Mouse (Mus musculus) intestine, embryonic 15.5 days (tissue): ENCODE data around the gene Mad2l1bp. TPM values are rescaled to one million over a fixed set of nuclear protein-coding genes. Genes with fewer than 3 reads are reported as not detected.

Experiments used
- ATAC-seq: fragments of 200-750 bp; cut with Nextera tagmentation; 2 replicates; pipeline ENCODE4 v1.8.0; 2017; ENCODE audit warnings: moderate TSS enrichment, moderate library complexity
- H3K27ac ChIP-seq: fragments of 300-500 bp; sonication (generic); 2 replicates; pipeline ENCODE4 v1.5.1; 2015; ENCODE audit warnings: mild to moderate bottlenecking, inconsistent platforms
- H3K27me3 ChIP-seq: fragments of 300-500 bp; sonication (generic); replicated peaks from 2 replicates; pipeline ENCODE4 v1.6.1; 2015; ENCODE audit warnings: inconsistent platforms
- H3K36me3 ChIP-seq: fragments of 300-500 bp; sonication (generic); 2 replicates; pipeline ENCODE4 v1.6.1; 2015; ENCODE audit warnings: inconsistent platforms
- H3K4me1 ChIP-seq: fragments of 300-500 bp; sonication (generic); replicated peaks from 2 replicates; pipeline ENCODE4 v1.6.1; 2015; ENCODE audit warnings: inconsistent platforms
- H3K4me2 ChIP-seq: fragments of 300-500 bp; sonication (generic); replicated peaks from 2 replicates; pipeline ENCODE4 v1.6.1; 2015; ENCODE audit warnings: mild to moderate bottlenecking, inconsistent platforms
- H3K4me3 ChIP-seq: fragments of 300-500 bp; sonication (generic); replicated peaks from 2 replicates; pipeline ENCODE4 v1.5.1; 2015; ENCODE audit warnings: inconsistent platforms
- H3K9ac ChIP-seq: fragments of 300-500 bp; sonication (generic); 2 replicates; pipeline ENCODE4 v1.6.1; 2015; ENCODE audit warnings: inconsistent platforms
- H3K9me3 ChIP-seq: fragments of 300-500 bp; sonication (generic); 2 replicates; pipeline ENCODE4 v1.6.1; 2016; ENCODE audit warnings: inconsistent platforms
- WGBS: fragments of 180-500 bp; shearing (Covaris S2); methylation state at CpG from one replicate; pipeline ENCODE4 v1.1.7; 2015; 5-methylcytosine and 5-hydroxymethylcytosine counted together
- polyA plus RNA-seq: library from polyadenylated mRNA; unstranded; fragments of >200 nt; fragmentation: Nextera tagmentation; extraction: Ambion mirVana; gene quantifications from 2 replicates; pipeline ENCODE4 v1.2.1, GENCODE M21; 2015

Mad2l1bp gene
- 33.8 and 36.3 TPM in 2 replicates for polyA plus RNA-seq

DNA sequence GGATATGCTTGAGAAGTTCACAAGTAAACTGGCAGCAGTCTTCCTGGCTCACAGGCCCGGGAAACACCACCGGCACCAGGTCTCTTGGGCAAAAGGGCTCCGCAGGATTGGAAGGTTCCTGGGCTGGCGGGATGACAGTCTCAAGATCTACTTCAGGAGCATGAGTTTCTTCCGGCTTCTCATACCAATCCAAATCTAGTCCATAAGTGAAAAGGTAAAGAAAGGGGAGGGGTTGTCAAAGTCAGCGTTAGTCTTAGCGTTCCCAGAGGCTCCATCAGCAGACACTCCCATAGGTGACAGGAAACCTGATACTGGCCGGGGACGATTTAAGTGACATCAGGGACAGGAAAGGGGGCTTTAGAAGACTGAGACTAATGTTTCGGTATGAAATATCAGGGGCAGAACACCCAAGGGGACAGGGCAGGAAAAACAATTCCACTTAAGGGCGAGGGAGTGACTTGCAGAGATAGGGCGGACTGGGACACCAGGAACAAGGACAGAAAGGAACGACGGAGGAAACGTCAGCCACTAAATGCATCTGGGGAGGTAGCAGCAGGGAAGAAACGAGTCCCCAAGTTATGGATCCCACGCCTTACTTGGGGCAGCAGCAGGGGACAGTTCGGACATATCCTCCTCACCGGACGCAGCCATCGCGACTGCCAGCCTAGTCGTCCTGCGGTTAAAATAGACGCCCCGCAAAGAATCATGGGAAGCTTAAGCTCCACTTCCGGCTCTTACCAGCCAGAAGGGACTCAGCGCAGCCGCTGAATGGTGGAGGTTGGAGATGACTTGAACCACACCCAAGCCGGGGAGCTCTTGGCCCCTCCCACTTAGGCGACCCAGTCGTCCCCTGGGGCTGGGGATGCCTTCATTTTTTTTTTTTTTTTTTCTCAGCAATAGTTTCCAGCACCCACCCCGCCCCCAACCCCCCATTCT is at the start of gene Mad2l1bp:
Gene Mad2l1bp (minus strand): TSS at position 707 of the 936 bp plus-strand sequence.
- H3K27me3 ChIP-seq = no peaks in the 10 kb centered on the region
- H3K9me3 ChIP-seq = no peaks in the 10 kb centered on the region
- peak within 1 kb of the TSS; percentile 69 for H3K9ac ChIP-seq
- peak within 1 kb of the TSS; percentile 62 for H3K27ac ChIP-seq
- peaks cover 12% of the 10 kb centered on the region for H3K4me1 ChIP-seq
- peaks cover under 1% of the 10 kb centered on the region; the same call in 1 of the 2 replicates for H3K36me3 ChIP-seq
- H3K4me2 ChIP-seq = peak within 1 kb of the TSS; percentile 87
- 4% methylated on average over 33 of the region's 33 CpGs for WGBS
- ATAC-seq = peak; percentile 94
- H3K4me3 ChIP-seq = peak within 1 kb of the TSS; percentile 67

DNA sequence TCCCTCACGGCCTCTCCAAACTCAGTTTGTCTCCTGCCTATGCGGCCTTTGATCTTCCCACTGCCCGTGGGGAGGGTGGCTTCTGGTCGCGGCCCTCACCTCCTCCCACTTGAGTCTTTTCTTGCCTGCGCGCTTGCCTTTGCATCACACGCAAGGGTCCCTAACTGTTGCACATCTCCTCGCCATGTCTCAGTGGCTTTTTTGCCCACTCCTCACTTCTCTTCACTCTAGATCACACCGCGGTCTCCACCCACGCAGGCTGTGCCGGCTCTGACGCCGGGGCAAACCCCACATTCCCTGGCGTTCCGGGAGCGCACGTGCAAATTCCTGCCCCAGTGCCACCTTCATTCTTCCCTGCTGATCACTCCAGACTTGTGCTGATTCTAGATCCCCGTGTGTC is 49.7 kb upstream of the Mad2l1bp start:
- Histone ChIP-seq H3K9ac (peak overlapping the region; percentile 82), H3K9me3 (no peaks in the 10 kb centered on the region), H3K27ac (peak overlapping the region; percentile 91), H3K4me2 (peak overlapping the region; percentile 81), H3K27me3 (no peaks in the 10 kb centered on the region), H3K4me3 (peak overlapping the region; percentile 84), H3K36me3 (peaks cover 14% of the 10 kb centered on the region; the same call in 1 of the 2 replicates), H3K4me1 (peaks cover 8% of the 10 kb centered on the region; the same call in 1 of the 2 replicates)
- peak; percentile 28 for ATAC-seq
- WGBS = under 1% methylated on average over 20 of the region's 20 CpGs

DNA sequence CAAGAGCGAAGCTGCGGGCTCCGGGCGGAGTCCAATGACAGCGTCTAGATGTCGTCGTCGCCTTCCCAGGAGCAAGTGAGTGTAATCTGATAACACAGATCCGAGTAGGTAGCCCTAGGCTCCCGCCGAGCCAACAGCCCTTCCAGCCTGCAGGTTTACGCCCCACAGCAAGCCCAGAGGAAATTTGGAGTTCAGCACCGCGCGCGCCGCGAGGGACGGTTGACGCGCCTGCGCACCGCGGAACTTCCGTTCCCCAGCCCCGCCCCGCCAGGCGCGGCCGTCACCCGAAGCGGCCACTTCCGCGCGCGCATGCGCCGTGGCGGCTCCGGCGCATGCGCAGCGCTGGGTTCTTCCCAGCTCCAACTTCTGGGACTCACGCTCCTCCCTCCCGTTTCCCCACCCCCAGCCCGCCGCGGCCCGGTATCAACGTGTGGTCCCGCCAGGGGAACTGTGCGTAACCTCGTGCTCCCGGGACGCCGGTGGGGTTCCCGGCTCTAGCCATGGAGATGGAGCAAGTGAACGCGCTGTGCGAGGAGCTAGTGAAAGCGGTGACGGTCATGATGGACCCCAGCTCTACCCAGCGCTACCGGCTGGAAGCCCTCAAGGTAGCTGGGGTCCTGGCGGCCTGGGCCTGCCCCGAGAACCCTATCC is 49.2 kb upstream of the Mad2l1bp start, which contains the start of the genes Polh and Xpo5:
Gene Polh (minus strand): TSS at position 225 of the 651 bp plus-strand sequence.
Gene Xpo5 (plus strand): TSS at position 362 of the 651 bp plus-strand sequence.
- Histone ChIP-seq H3K27ac (peak within 1 kb of the TSS; percentile 91), H3K4me1 (peaks cover 8% of the 10 kb centered on the region; the same call in 1 of the 2 replicates), H3K9ac (peak within 1 kb of the TSS; percentile 82), H3K4me2 (peak within 1 kb of the TSS; percentile 81), H3K9me3 (no peaks in the 10 kb centered on the region), H3K4me3 (peak within 1 kb of the TSS; percentile 84), H3K36me3 (peaks cover 9% of the 10 kb centered on the region; the same call in 1 of the 2 replicates), H3K27me3 (no peaks in the 10 kb centered on the region)
- peak; percentile 97 for ATAC-seq
- under 1% methylated on average over 66 of the region's 66 CpGs for WGBS

- H3K4me2 ChIP-seq = peak overlapping the region; percentile 80
- no peak overlapping the region for H3K27ac ChIP-seq
- H3K4me3 ChIP-seq = peak overlapping the region; percentile 84
- no peak for ATAC-seq
- peaks cover 11% of the 10 kb centered on the region; the same call in 1 of the 2 replicates for H3K36me3 ChIP-seq
- H3K4me1 ChIP-seq = peaks cover 8% of the 10 kb centered on the region; the same call in 1 of the 2 replicates
- WGBS = 44% methylated on average over 6 of the region's 6 CpGs
- no peaks in the 10 kb centered on the region for H3K27me3 ChIP-seq
- no peaks in the 10 kb centered on the region for H3K9me3 ChIP-seq
- H3K9ac ChIP-seq = no peak overlapping the region
Observed at GRCm38 (mm10) chr17:46201151-46201550, 47.8 kb upstream of the Mad2l1bp start.

- Histone ChIP-seq H3K27ac (no peak overlapping the region), H3K4me1 (no peaks in the 10 kb centered on the region), H3K4me3 (no peak overlapping the region), H3K4me2 (no peak overlapping the region), H3K36me3 (peaks cover 40% of the 10 kb centered on the region), H3K9ac (no peak overlapping the region), H3K9me3 (no peaks in the 10 kb centered on the region), H3K27me3 (no peaks in the 10 kb centered on the region)
- no peak for ATAC-seq
- 93% methylated on average over 2 of the region's 2 CpGs for WGBS
Observed at GRCm38 (mm10) chr17:46188829-46189228, 35.5 kb upstream of the Mad2l1bp start.

- 88% methylated on average over 4 of the region's 4 CpGs for WGBS
Observed at GRCm38 (mm10) chr17:46182273-46182672, 28.9 kb upstream of the Mad2l1bp start.

GRCm38 (mm10) chr17:46170538-46170937 is 17.2 kb upstream of the Mad2l1bp start:
- no peak for ATAC-seq
- Histone ChIP-seq H3K9ac (no peak overlapping the region), H3K9me3 (no peaks in the 10 kb centered on the region), H3K36me3 (peaks cover 49% of the 10 kb centered on the region), H3K27me3 (no peaks in the 10 kb centered on the region), H3K4me1 (no peaks in the 10 kb centered on the region), H3K4me2 (no peak overlapping the region), H3K4me3 (no peak overlapping the region), H3K27ac (no peak overlapping the region)
- 68% methylated on average over 3 of the region's 3 CpGs for WGBS

More at GRCm38 (mm10) chr17:46182273-46182672, 28.9 kb upstream of the Mad2l1bp start:
- Histone ChIP-seq H3K4me3 (no peak overlapping the region), H3K9me3 (no peaks in the 10 kb centered on the region), H3K27me3 (no peaks in the 10 kb centered on the region), H3K27ac (no peak overlapping the region), H3K9ac (no peak overlapping the region), H3K4me1 (no peaks in the 10 kb centered on the region), H3K4me2 (no peak overlapping the region), H3K36me3 (peaks cover 34% of the 10 kb centered on the region)
- no peak for ATAC-seq

- Histone ChIP-seq H3K9me3 (no peaks in the 10 kb centered on the region), H3K4me2 (no peak overlapping the region), H3K27me3 (no peaks in the 10 kb centered on the region), H3K4me1 (no peaks in the 10 kb centered on the region), H3K9ac (no peak overlapping the region), H3K4me3 (no peak overlapping the region), H3K36me3 (peaks cover 62% of the 10 kb centered on the region), H3K27ac (no peak overlapping the region)
- ATAC-seq = no peak
- 93% methylated on average over 5 of the region's 5 CpGs for WGBS
Observed at GRCm38 (mm10) chr17:46168768-46169167, 15.4 kb upstream of the Mad2l1bp start.

- H3K27me3 ChIP-seq = no peaks in the 10 kb centered on the region
- H3K4me3 ChIP-seq = no peak overlapping the region
- 0 out of 2 replicates have a peak, but pooled peaks have one; percentile 20 for ATAC-seq
- 44% methylated on average over 5 of the region's 5 CpGs for WGBS
- H3K36me3 ChIP-seq = peaks cover 62% of the 10 kb centered on the region
- no peak overlapping the region for H3K4me2 ChIP-seq
- no peaks in the 10 kb centered on the region for H3K9me3 ChIP-seq
- no peak overlapping the region for H3K9ac ChIP-seq
- H3K27ac ChIP-seq = no peak overlapping the region
- H3K4me1 ChIP-seq = 0 out of 2 replicates have a peak, but pooled peaks cover 1% of the 10 kb centered on the region
Observed at GRCm38 (mm10) chr17:46168318-46168717, 15.0 kb upstream of the Mad2l1bp start.

- peaks cover 55% of the 10 kb centered on the region for H3K36me3 ChIP-seq
Observed at GRCm38 (mm10) chr17:46167014-46167413, 13.7 kb upstream of the Mad2l1bp start.

GRCm38 (mm10) chr17:46166270-46166669 is 12.9 kb upstream of the Mad2l1bp start:
- H3K27ac ChIP-seq = no peak overlapping the region
- no peaks in the 10 kb centered on the region for H3K27me3 ChIP-seq
- ATAC-seq = no peak
- H3K9me3 ChIP-seq = no peaks in the 10 kb centered on the region
- H3K4me1 ChIP-seq = peaks cover 20% of the 10 kb centered on the region
- no peak overlapping the region for H3K4me3 ChIP-seq
- no peak overlapping the region for H3K4me2 ChIP-seq
- no peak overlapping the region for H3K9ac ChIP-seq
- H3K36me3 ChIP-seq = peaks cover 55% of the 10 kb centered on the region
- WGBS = 66% methylated on average over 5 of the region's 5 CpGs

More at GRCm38 (mm10) chr17:46167014-46167413, 13.7 kb upstream of the Mad2l1bp start:
- no peak overlapping the region for H3K9ac ChIP-seq
- ATAC-seq = no peak
- no peaks in the 10 kb centered on the region for H3K27me3 ChIP-seq
- peaks cover 14% of the 10 kb centered on the region for H3K4me1 ChIP-seq
- no peak overlapping the region for H3K4me3 ChIP-seq
- 86% methylated on average over 11 of the region's 11 CpGs for WGBS
- H3K4me2 ChIP-seq = no peak overlapping the region
- H3K27ac ChIP-seq = no peak overlapping the region
- no peaks in the 10 kb centered on the region for H3K9me3 ChIP-seq

GRCm38 (mm10) chr17:46165460-46165859 is 12.1 kb upstream of the Mad2l1bp start:
- ATAC-seq = no peak
- Histone ChIP-seq H3K36me3 (peaks cover 55% of the 10 kb centered on the region), H3K4me3 (no peak overlapping the region), H3K9ac (no peak overlapping the region), H3K4me1 (peaks cover 20% of the 10 kb centered on the region), H3K27ac (no peak overlapping the region), H3K27me3 (no peaks in the 10 kb centered on the region), H3K9me3 (no peaks in the 10 kb centered on the region), H3K4me2 (no peak overlapping the region)
- WGBS = 81% methylated on average over 12 of the region's 12 CpGs
